Mouse (Mus musculus): ENCODE measurements around the gene Ppp2r3a.
A peak's percentile ranks its signal among the peaks of the same experiment; 100 is the strongest.

- peak; percentile 78 for TF ChIP-seq POLR2A (IDR thresholded peaks at IDR 0.05; ENCODE audit: control insufficient read depth, extremely low read depth, insufficient read depth, low read length, poor library complexity)
- TF ChIP-seq CTCF (IDR thresholded peaks at IDR 0.05; ENCODE audit: borderline replicate concordance, control insufficient read depth, extremely low read depth, insufficient read depth, low read length, poor library complexity): peak; percentile 53; the same call in 1 of the 2 replicates
These were observed 178.3 kb downstream of the Ppp2r3a start for GRCm38 (mm10) chr9:101073041-101073986.

Measured in thymus, adult 2 months (tissue).